Mouse (Mus musculus): ENCODE data around the gene Olfr1211.

The Olfr1211 gene

DNA sequence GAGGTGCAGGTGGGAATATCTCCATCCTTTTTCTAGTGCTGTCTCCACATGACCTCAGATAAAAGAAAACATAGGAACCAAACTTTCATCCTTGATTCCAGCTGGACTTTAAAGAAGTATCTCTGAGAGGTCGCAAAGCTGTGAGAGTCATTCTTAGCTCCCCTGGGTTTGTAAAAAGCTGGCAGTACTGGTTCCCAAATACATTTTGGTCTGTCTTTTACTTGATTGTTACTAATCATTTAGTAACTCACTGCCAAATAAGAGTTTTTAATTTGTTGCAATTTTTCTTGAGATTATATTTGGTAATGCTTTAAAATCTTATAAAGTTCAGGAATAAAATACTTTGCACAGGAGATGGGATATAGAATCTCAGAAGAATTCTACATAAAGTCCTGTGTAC, at the start of gene Olfr1211:
Gene Olfr1211, minus strand, starts transcription at position 101 of the 400 bp plus-strand sequence.
- DNase-seq (ENCODE audit: extremely low spot score): no peak

DNA sequence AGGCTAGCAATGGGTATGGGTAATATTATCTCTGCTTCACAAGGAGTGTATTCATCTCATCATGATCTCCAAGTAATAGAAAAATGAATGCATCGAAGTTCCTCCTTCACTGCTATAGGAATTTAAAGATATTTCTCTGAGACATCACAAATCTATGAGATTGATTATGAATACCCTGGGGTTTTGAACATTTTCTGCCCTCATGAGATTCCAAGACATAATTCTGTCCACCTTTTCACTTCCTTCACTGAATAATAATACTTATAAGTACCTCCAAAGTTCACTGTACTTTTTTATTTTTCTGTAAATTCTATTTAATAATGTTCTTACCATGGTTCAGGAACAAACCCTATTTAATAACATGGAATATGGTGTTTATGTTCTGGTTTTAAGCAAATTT, 42.3 kb upstream of the Olfr1211 start, which contains the start of gene Gm13762:
Gene Gm13762, minus strand, starts transcription at position 101 of the 400 bp plus-strand sequence.
- no peak for DNase-seq (ENCODE audit: extremely low spot score)

DNA sequence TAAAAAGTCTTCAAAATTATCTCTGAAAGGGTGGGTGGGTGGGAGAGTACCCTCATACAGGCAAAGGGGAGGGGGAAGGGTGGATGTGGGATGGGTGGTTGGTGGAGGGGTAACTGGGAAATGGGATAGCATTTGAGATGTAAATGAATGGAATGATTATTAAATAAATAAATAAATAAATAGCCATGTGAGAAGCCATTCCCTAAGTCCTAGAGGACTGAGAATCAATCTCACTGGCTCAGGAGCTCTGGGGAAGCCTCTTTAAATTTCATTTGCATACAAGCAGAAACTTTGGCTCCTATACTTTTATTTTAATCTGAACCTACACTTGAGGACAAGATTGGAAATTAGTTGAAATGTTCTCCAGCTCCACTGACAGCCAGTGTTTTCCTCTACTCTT, 15.8 kb upstream of the Olfr1211 start, which contains the start of gene Olfr1212:
Gene Olfr1212, plus strand, starts transcription at position 301 of the 400 bp plus-strand sequence.
- DNase-seq (ENCODE audit: extremely low spot score): no peak

DNA sequence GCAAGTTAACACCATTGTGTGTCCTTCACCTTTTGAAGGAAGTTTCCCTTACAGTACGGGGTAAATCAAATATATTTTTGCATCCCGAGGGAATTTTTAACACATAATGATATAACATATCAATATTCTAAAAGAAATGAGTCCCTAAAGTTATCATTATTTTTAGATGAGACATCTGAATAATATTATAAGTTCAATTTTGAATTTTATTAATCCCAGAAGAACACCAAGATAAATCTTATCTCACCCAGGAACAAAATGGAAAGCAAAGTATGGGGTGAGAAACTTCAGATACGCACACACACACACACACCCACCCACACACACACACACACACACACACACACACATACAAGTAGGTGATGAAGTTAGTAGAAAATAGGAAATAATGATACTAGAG, 22.9 kb downstream of the Olfr1211 start, which contains the start of gene Olfr1209:
Gene Olfr1209, minus strand, starts transcription at position 101 of the 400 bp plus-strand sequence.
- no peak for DNase-seq (ENCODE audit: extremely low spot score)

DNA sequence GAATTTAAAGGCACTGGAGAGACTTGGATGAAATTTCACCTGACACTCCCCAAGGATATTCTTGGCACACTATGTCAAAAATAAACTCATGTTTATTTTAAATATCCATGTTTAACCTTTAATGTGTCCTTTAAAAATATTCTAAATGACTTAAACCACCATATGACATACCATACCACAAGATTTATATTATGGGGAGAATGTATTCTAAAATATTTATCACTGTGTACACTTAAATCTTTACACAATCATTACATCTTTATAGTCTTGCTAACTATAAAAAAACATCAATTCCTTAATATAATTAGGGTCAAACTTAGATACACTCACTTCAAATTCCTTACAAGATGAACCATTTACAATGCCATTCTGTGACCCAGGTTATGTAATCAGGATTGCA, 35.7 kb downstream of the Olfr1211 start, which contains the start of gene Olfr1208:
Gene Olfr1208, minus strand, starts transcription at position 101 of the 400 bp plus-strand sequence.
- no peak for DNase-seq (ENCODE audit: extremely low spot score)
